Mouse (Mus musculus): Measurements from ENCODE around the gene Msi2.

DNA sequence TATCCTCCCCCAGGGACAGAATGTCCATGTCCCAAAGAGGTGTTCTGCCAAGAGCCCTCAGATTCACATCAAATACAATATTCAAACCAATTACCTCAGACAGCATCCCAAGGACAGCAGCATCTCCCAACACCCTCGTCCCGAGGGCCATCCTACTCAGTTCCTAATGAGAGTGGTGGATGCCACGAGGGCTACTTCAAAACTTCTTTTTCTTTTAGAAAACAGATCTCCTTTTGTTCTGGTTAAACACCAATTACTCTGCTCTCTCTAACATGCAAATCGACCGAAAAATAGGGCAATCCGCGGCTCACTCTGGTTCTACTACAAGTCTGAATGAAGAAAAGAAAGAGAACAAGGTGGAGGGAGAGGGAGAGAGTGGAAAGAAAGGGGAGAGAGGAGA is 73.6 kb downstream of the Msi2 start:
- TF ChIP-seq CTCF (IDR thresholded peaks at IDR 0.05; ENCODE audit: insufficient read depth, low read depth, low read length) (no peak), POLR2A (IDR thresholded peaks at IDR 0.05; ENCODE audit: insufficient read depth, low read depth, low read length) (no peak)

All from olfactory bulb, adult 2 months (tissue).